Mouse (Mus musculus): ENCODE results near the gene Lhfp.

DNA sequence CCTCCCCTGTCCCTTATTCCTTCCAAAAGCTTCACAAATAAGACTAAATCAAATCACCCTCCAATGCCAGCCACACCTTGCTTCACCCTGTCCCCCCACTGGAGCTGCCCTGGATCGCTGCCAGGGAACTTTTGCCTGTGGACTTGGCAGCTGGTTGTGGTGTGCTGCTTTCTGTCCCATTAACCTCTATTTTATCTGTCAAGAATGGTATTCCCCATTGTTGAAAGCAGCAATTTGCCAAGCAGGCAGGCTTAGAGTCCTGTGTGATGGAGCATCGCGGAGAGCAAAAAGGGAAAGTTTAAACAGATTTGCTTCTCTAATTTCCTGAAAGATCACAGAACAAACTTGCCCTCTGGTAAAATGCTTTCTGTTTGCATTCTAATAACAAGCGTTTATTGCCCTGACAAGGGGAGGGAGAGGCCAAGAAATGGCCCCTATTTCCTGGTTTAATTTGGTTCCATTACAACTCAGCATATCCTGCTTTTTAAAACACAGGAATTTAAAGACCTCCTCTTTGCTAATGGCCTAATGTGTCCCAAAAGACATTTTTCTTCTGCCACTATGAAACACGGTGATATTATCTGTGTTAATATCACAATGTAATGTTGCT lies 212.0 kb downstream of the Lhfp start:
- TF ChIP-seq CTCF (IDR thresholded peaks at IDR 0.05; ENCODE audit: control insufficient read depth, insufficient read depth, low read length) (no peak), POLR2A (IDR thresholded peaks at IDR 0.05; ENCODE audit: borderline replicate concordance, control insufficient read depth, low read depth, low read length) (no peak)

Measured in bone marrow, adult 2 months (tissue).